Mouse (Mus musculus): ENCODE measurements around the gene 1700020A23Rik. TPM values are rescaled to one million over a fixed set of nuclear protein-coding genes. Genes with fewer than 3 reads are reported as not detected.

Gene 1700020A23Rik
- polyA plus RNA-seq, 1 experiment, result not detected

DNA sequence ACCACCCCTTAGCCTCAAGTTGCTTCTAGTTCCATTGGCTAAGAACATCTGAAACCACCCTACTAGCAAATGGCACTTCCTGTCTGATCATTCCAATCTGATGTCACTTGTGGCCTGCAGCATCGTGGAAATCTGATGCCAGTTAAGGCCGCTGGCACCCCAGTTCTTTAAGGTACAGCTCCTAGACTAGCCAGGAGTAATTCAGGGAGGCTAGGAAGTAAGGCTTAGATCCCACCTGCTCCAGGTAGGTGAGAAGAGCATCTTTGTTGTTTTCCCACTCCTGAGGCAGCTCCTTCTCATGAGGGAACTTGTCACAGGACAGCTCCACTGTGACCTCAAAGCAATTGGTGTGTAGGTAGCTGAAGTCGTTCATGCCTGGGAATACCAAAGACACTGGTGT is 12.2 kb upstream of the 1700020A23Rik start:
- Histone ChIP-seq H3K27me3 (ENCODE audit: control insufficient read depth, insufficient read depth, low read length, poor library complexity, severe bottlenecking) (no peaks in the 10 kb centered on the region), H3K9me3 (replicated peaks; ENCODE audit: control insufficient read depth, insufficient read depth, low read length, poor library complexity, severe bottlenecking) (no peaks in the 10 kb centered on the region), H3K36me3 (ENCODE audit: control insufficient read depth, insufficient read depth, low read length, poor library complexity, severe bottlenecking) (no peaks in the 10 kb centered on the region), H3K4me1 (ENCODE audit: control insufficient read depth, insufficient read depth, low read length) (no peaks in the 10 kb centered on the region), H3K9ac (ENCODE audit: low read depth, poor library complexity, severe bottlenecking) (no peak overlapping the region), H3K27ac (ENCODE audit: insufficient read depth, low read length) (no peak overlapping the region), H3K4me3 (ENCODE audit: low read depth, low read length) (no peak overlapping the region)
- no peak for TF ChIP-seq EP300 (IDR thresholded peaks at IDR 0.05; ENCODE audit: insufficient read depth, low read depth, low read length)
- TF ChIP-seq CTCF (IDR thresholded peaks at IDR 0.05; ENCODE audit: low read depth, low read length), result no peak
- no peak for TF ChIP-seq POLR2A (IDR thresholded peaks at IDR 0.05; ENCODE audit: insufficient read depth, low read length)

DNA sequence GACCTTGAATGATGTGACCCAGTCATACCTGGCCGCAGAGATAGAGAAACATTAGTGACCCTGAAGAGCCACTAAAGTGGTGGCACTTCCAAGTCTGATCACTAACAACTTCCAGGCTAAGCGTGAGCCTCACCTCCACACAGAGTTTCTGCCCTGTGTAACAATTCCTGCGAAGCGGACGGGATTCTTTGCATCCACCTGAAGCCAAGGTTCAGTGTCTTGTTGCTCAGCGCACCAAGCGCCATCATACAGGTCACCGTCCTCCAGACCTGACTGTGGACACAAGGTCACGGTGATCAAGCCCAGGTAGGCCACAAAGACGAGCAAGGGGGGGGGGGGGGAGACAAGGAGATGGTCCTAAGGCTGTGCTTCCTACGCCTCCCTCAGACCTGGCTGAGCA is 9.4 kb upstream of the 1700020A23Rik start:
- H3K27ac ChIP-seq (ENCODE audit: insufficient read depth, low read length), result no peak overlapping the region
- H3K4me3 ChIP-seq (ENCODE audit: low read depth, low read length), result no peak overlapping the region
- no peaks in the 10 kb centered on the region for H3K36me3 ChIP-seq (ENCODE audit: control insufficient read depth, insufficient read depth, low read length, poor library complexity, severe bottlenecking)
- TF ChIP-seq POLR2A (IDR thresholded peaks at IDR 0.05; ENCODE audit: insufficient read depth, low read length) (no peak), CTCF (IDR thresholded peaks at IDR 0.05; ENCODE audit: low read depth, low read length) (no peak), EP300 (IDR thresholded peaks at IDR 0.05; ENCODE audit: insufficient read depth, low read depth, low read length) (no peak)
- H3K27me3 ChIP-seq (ENCODE audit: control insufficient read depth, insufficient read depth, low read length, poor library complexity, severe bottlenecking), result no peaks in the 10 kb centered on the region
- no peak overlapping the region for H3K9ac ChIP-seq (ENCODE audit: low read depth, poor library complexity, severe bottlenecking)
- H3K4me1 ChIP-seq (ENCODE audit: control insufficient read depth, insufficient read depth, low read length), result no peaks in the 10 kb centered on the region
- H3K9me3 ChIP-seq (replicated peaks; ENCODE audit: control insufficient read depth, insufficient read depth, low read length, poor library complexity, severe bottlenecking), result peaks cover 11% of the 10 kb centered on the region

DNA sequence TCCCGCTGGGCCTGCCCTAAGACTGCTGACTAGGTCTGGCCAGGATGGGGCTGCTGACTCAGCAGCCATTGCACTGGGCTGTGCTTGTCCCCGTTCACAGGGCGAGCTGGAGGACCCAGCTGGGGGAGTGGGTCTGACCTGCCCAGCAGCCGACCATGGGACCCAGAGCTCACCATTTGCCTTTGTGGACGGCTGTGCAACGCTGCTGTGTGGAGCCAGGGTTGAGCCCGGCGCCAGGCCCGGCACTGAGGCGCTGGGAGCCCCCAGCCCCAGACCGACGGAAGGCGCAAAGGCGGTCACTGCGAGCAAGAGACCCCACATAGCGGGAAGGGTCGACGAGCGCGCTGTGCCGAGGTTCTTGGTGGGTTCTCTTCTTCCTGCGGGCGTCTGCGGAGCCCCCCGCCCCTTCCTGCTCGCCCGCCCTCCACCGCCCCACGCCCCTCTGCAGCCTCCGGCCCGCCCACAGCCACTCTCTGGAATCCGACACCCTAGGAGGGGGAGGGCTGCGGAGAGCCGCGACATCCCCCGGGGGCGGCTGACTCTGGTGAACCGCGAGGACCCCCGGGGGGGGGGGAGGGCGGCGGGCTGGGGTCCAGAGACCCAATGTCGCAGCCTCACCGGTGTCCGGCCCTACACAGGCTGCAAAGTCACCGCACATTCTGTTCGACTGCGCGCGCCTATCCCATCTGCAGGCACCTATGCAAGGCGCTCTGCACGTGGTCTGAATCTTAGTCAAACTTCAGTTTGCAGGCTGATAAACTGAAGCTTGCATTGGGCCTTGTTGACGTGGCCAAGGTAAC is 7.7 kb upstream of the 1700020A23Rik start, which contains the start of gene Cpxm1:
Cpxm1 (minus strand) TSS at position 389 of the 800 bp plus-strand sequence.
- Histone ChIP-seq H3K4me1 (ENCODE audit: control insufficient read depth, insufficient read depth, low read length) (no peaks in the 10 kb centered on the region), H3K4me3 (ENCODE audit: low read depth, low read length) (peak within 1 kb of the TSS; percentile 52), H3K9ac (ENCODE audit: low read depth, poor library complexity, severe bottlenecking) (peak within 1 kb of the TSS; percentile 20), H3K27me3 (ENCODE audit: control insufficient read depth, insufficient read depth, low read length, poor library complexity, severe bottlenecking) (no peaks in the 10 kb centered on the region), H3K36me3 (ENCODE audit: control insufficient read depth, insufficient read depth, low read length, poor library complexity, severe bottlenecking) (no peaks in the 10 kb centered on the region), H3K9me3 (replicated peaks; ENCODE audit: control insufficient read depth, insufficient read depth, low read length, poor library complexity, severe bottlenecking) (peaks cover 11% of the 10 kb centered on the region), H3K27ac (ENCODE audit: insufficient read depth, low read length) (no peak within 1 kb of the TSS)
- TF ChIP-seq CTCF (IDR thresholded peaks at IDR 0.05; ENCODE audit: low read depth, low read length), result no peak
- no peak for TF ChIP-seq EP300 (IDR thresholded peaks at IDR 0.05; ENCODE audit: insufficient read depth, low read depth, low read length)
- TF ChIP-seq POLR2A (IDR thresholded peaks at IDR 0.05; ENCODE audit: insufficient read depth, low read length), result no peak

DNA sequence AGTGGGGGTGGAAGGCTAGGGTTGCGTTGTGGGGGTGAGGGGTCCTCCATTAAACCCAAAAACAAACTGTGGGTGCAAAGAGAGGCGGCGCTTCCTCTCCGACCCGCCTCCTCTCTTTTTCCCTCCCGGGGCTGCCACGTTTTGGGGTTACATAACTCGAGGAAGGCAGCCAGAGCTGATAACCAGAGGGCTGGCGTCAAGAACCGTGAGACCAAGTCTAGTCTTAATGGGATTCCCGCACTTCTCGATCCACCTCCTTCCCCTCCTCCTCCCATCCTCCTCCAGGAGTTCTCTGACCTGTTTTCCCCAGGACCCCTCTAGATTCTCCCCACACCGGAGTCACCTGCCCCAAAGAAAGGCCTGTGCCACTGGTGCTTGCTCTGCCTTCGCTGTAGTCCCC is 7.0 kb upstream of the 1700020A23Rik start:
- Histone ChIP-seq H3K4me1 (ENCODE audit: control insufficient read depth, insufficient read depth, low read length) (no peaks in the 10 kb centered on the region), H3K9ac (ENCODE audit: low read depth, poor library complexity, severe bottlenecking) (peak overlapping the region; percentile 20), H3K4me3 (ENCODE audit: low read depth, low read length) (no peak overlapping the region; the same call in 1 of the 2 replicates), H3K9me3 (replicated peaks; ENCODE audit: control insufficient read depth, insufficient read depth, low read length, poor library complexity, severe bottlenecking) (peaks cover 11% of the 10 kb centered on the region), H3K36me3 (ENCODE audit: control insufficient read depth, insufficient read depth, low read length, poor library complexity, severe bottlenecking) (no peaks in the 10 kb centered on the region), H3K27me3 (ENCODE audit: control insufficient read depth, insufficient read depth, low read length, poor library complexity, severe bottlenecking) (no peaks in the 10 kb centered on the region), H3K27ac (ENCODE audit: insufficient read depth, low read length) (no peak overlapping the region)
- no peak for TF ChIP-seq EP300 (IDR thresholded peaks at IDR 0.05; ENCODE audit: insufficient read depth, low read depth, low read length)
- no peak for TF ChIP-seq CTCF (IDR thresholded peaks at IDR 0.05; ENCODE audit: low read depth, low read length)
- TF ChIP-seq POLR2A (IDR thresholded peaks at IDR 0.05; ENCODE audit: insufficient read depth, low read length), result no peak

DNA sequence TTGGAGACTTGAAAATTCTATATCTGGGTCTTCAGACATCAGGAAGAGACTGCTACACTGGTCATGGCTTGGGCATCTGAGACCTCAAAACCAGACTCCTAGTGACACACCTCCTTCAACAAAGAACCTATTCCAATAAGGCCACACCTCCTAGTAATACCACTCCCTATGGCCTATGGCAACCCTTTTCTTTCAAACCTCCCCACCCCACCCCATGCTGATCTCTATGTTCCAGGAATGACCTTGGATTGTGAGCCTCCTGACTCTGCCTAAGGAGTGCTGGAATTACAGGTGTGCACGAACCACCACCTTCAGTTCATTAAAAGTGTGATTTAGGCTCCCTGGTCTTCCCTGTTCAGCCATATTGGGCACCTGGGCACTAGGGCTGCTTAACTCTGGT is 5.0 kb upstream of the 1700020A23Rik start:
- Histone ChIP-seq H3K36me3 (ENCODE audit: control insufficient read depth, insufficient read depth, low read length, poor library complexity, severe bottlenecking) (no peaks in the 10 kb centered on the region), H3K9me3 (replicated peaks; ENCODE audit: control insufficient read depth, insufficient read depth, low read length, poor library complexity, severe bottlenecking) (peaks cover 11% of the 10 kb centered on the region), H3K4me3 (ENCODE audit: low read depth, low read length) (no peak overlapping the region), H3K4me1 (ENCODE audit: control insufficient read depth, insufficient read depth, low read length) (no peaks in the 10 kb centered on the region), H3K27me3 (ENCODE audit: control insufficient read depth, insufficient read depth, low read length, poor library complexity, severe bottlenecking) (no peaks in the 10 kb centered on the region), H3K9ac (ENCODE audit: low read depth, poor library complexity, severe bottlenecking) (no peak overlapping the region), H3K27ac (ENCODE audit: insufficient read depth, low read length) (no peak overlapping the region)
- TF ChIP-seq POLR2A (IDR thresholded peaks at IDR 0.05; ENCODE audit: insufficient read depth, low read length) (no peak), EP300 (IDR thresholded peaks at IDR 0.05; ENCODE audit: insufficient read depth, low read depth, low read length) (no peak), CTCF (IDR thresholded peaks at IDR 0.05; ENCODE audit: low read depth, low read length) (no peak)

DNA sequence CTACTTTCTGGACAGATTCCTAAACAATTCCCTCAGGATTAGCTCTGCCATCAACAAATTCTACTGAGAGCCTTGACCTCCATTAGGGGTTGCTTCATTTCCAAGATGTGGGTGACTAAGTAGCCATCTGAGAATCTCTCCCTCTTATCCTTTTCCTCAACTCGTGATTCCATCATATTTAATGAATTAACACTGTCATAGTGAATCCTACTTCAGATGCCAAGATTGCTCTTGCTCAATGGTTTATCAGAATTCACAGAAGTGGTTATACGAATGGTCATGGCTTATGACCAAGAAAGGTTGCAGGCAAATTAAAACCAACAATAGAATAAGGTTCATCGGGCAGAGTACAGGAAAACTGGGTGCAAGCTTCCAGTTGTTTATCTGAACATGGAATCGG is 3.2 kb upstream of the 1700020A23Rik start:
- H3K36me3 ChIP-seq (ENCODE audit: control insufficient read depth, insufficient read depth, low read length, poor library complexity, severe bottlenecking), result no peaks in the 10 kb centered on the region
- no peak overlapping the region for H3K4me3 ChIP-seq (ENCODE audit: low read depth, low read length)
- no peaks in the 10 kb centered on the region for H3K4me1 ChIP-seq (ENCODE audit: control insufficient read depth, insufficient read depth, low read length)
- no peak overlapping the region for H3K27ac ChIP-seq (ENCODE audit: insufficient read depth, low read length)
- peaks cover 11% of the 10 kb centered on the region for H3K9me3 ChIP-seq (replicated peaks; ENCODE audit: control insufficient read depth, insufficient read depth, low read length, poor library complexity, severe bottlenecking)
- H3K9ac ChIP-seq (ENCODE audit: low read depth, poor library complexity, severe bottlenecking), result no peak overlapping the region
- TF ChIP-seq POLR2A (IDR thresholded peaks at IDR 0.05; ENCODE audit: insufficient read depth, low read length), result no peak
- TF ChIP-seq EP300 (IDR thresholded peaks at IDR 0.05; ENCODE audit: insufficient read depth, low read depth, low read length), result no peak
- no peak for TF ChIP-seq CTCF (IDR thresholded peaks at IDR 0.05; ENCODE audit: low read depth, low read length)
- H3K27me3 ChIP-seq (ENCODE audit: control insufficient read depth, insufficient read depth, low read length, poor library complexity, severe bottlenecking), result no peaks in the 10 kb centered on the region
